Mouse (Mus musculus): ENCODE data around the gene Macf1. TPM values are rescaled to one million over a fixed set of nuclear protein-coding genes. Genes with fewer than 3 reads are reported as not detected.

The Macf1 gene
- polyA plus RNA-seq, 1 experiment: 60.4 TPM

DNA sequence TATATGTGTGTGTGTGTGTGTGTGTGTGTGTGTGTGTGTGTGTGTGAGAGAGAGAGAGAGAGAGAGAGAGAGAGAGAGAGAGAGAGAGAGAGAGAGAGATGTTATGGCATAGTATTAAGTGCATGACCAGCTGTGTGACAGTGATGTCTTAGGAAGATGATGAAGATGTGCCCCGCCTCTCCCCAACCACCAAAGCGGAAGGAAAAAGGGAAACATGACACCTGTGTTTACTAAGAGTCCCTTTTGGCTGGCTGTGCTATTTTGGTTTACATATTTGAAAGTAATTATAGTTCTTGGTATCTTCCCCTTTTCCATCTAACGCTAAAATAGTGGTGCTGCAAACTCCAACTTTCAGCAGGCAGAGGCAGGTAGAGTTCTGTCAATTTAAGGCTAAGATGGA lies 291.2 kb downstream of the Macf1 start:
- no peak for TF ChIP-seq MYOG (IDR thresholded peaks at IDR 0.05; ENCODE audit: control insufficient read depth, extremely low read depth, insufficient read length)
- no peak for TF ChIP-seq CEBPB (IDR thresholded peaks at IDR 0.05; ENCODE audit: low read depth)
- no peak for TF ChIP-seq FOSL1 (IDR thresholded peaks at IDR 0.05; ENCODE audit: insufficient read depth, low read length, poor library complexity, severe bottlenecking)
- TF ChIP-seq MYOD1 (IDR thresholded peaks at IDR 0.05; ENCODE audit: control insufficient read depth, insufficient read length, low read depth): no peak
- TF ChIP-seq USF1 (IDR thresholded peaks at IDR 0.05; ENCODE audit: low read depth): no peak
- TF ChIP-seq CTCF (IDR thresholded peaks at IDR 0.05; ENCODE audit: control insufficient read depth, insufficient read depth, insufficient read length): no peak
- no peak for TF ChIP-seq MAX (IDR thresholded peaks at IDR 0.05)
- H3K27me3 ChIP-seq (ENCODE audit: control insufficient read depth, insufficient read depth, insufficient read length): no peaks in the 10 kb centered on the region
- no peak overlapping the region for H3K4me3 ChIP-seq (ENCODE audit: insufficient read depth, poor library complexity, severe bottlenecking)
- H3ac ChIP-seq (ENCODE audit: control insufficient read depth, insufficient read length, low read depth): no peak overlapping the region
- no peaks in the 10 kb centered on the region for H3K79me3 ChIP-seq (ENCODE audit: low read depth)
- no peaks in the 10 kb centered on the region for H3K79me2 ChIP-seq (ENCODE audit: control insufficient read depth, insufficient read depth)
- H3K36me3 ChIP-seq (ENCODE audit: control insufficient read depth, insufficient read depth): peaks cover 95% of the 10 kb centered on the region

- Histone ChIP-seq H3K27me3 (ENCODE audit: control insufficient read depth, insufficient read depth, insufficient read length) (no peaks in the 10 kb centered on the region), H3K79me2 (ENCODE audit: control insufficient read depth, insufficient read depth) (no peaks in the 10 kb centered on the region), H3K79me3 (ENCODE audit: low read depth) (no peaks in the 10 kb centered on the region), H3K4me3 (ENCODE audit: insufficient read depth, poor library complexity, severe bottlenecking) (no peak overlapping the region), H3K36me3 (ENCODE audit: control insufficient read depth, insufficient read depth) (peaks cover 94% of the 10 kb centered on the region), H3ac (ENCODE audit: control insufficient read depth, insufficient read length, low read depth) (no peak overlapping the region)
- no peak for TF ChIP-seq FOSL1 (IDR thresholded peaks at IDR 0.05; ENCODE audit: insufficient read depth, low read length, poor library complexity, severe bottlenecking)
- no peak for TF ChIP-seq MAX (IDR thresholded peaks at IDR 0.05)
- TF ChIP-seq CTCF (IDR thresholded peaks at IDR 0.05; ENCODE audit: control insufficient read depth, insufficient read depth, insufficient read length): peak; percentile 5
- TF ChIP-seq MYOD1 (IDR thresholded peaks at IDR 0.05; ENCODE audit: control insufficient read depth, insufficient read length, low read depth): no peak
These were observed 292.0 kb downstream of the Macf1 start for GRCm38 (mm10) chr4:123392187-123392586.

DNA sequence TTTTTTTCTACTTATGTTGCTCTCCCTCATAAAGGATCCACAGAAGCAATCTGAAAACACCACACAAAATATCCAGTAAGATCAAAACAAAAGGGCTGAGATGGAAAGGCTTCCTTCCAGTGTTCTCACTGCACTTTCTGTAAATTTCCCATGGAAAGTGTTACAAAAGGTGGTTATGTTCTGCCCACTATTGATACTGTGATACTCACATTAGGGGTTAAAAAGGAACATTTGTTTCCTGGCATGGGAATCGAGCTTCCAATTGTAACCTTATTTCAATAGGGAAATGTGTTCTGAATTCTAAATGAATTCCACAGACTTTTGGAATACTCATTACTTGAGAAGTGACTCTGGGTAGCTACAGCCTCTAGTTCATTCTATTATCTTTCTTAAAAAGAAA lies 299.1 kb downstream of the Macf1 start:
- no peak for TF ChIP-seq USF1 (IDR thresholded peaks at IDR 0.05; ENCODE audit: low read depth)
- no peak for TF ChIP-seq CTCF (IDR thresholded peaks at IDR 0.05; ENCODE audit: control insufficient read depth, insufficient read depth, insufficient read length)
- no peak for TF ChIP-seq MAX (IDR thresholded peaks at IDR 0.05)
- no peak for TF ChIP-seq FOSL1 (IDR thresholded peaks at IDR 0.05; ENCODE audit: insufficient read depth, low read length, poor library complexity, severe bottlenecking)
- no peak for TF ChIP-seq MYOD1 (IDR thresholded peaks at IDR 0.05; ENCODE audit: control insufficient read depth, insufficient read length, low read depth)
- TF ChIP-seq CEBPB (IDR thresholded peaks at IDR 0.05; ENCODE audit: low read depth): no peak
- TF ChIP-seq MYOG (IDR thresholded peaks at IDR 0.05; ENCODE audit: control insufficient read depth, extremely low read depth, insufficient read length): no peak
- H3ac ChIP-seq (ENCODE audit: control insufficient read depth, insufficient read length, low read depth): no peak overlapping the region
- no peaks in the 10 kb centered on the region for H3K79me3 ChIP-seq (ENCODE audit: low read depth)
- peaks cover 97% of the 10 kb centered on the region for H3K36me3 ChIP-seq (ENCODE audit: control insufficient read depth, insufficient read depth)
- no peaks in the 10 kb centered on the region for H3K79me2 ChIP-seq (ENCODE audit: control insufficient read depth, insufficient read depth)
- H3K4me3 ChIP-seq (ENCODE audit: insufficient read depth, poor library complexity, severe bottlenecking): no peak overlapping the region
- no peaks in the 10 kb centered on the region for H3K27me3 ChIP-seq (ENCODE audit: control insufficient read depth, insufficient read depth, insufficient read length)

DNA sequence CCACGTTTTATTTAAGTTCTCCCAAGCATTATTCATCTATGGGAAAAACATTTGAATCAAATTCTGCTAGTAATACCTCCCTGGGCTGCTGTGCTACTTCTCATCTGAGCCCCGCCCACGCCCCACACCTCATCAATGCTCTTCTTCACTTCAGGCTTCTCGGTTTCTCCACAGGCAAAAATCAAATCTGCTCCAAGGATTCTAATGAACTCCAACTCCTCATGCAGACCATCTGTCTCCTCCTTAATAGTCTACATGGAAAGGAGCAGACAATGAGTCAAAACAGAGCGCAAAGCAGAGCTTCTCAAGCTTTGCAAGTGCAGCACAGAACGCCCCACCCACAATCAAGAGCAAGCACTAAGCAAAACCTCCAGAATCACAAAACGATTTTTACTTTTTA lies 301.0 kb downstream of the Macf1 start:
- H3K79me3 ChIP-seq (ENCODE audit: low read depth): no peaks in the 10 kb centered on the region
- H3K79me2 ChIP-seq (ENCODE audit: control insufficient read depth, insufficient read depth): no peaks in the 10 kb centered on the region
- H3K27me3 ChIP-seq (ENCODE audit: control insufficient read depth, insufficient read depth, insufficient read length): no peaks in the 10 kb centered on the region
- no peak overlapping the region for H3ac ChIP-seq (ENCODE audit: control insufficient read depth, insufficient read length, low read depth)
- no peak for TF ChIP-seq MAX (IDR thresholded peaks at IDR 0.05)
- no peak for TF ChIP-seq MYOD1 (IDR thresholded peaks at IDR 0.05; ENCODE audit: control insufficient read depth, insufficient read length, low read depth)
- TF ChIP-seq CEBPB (IDR thresholded peaks at IDR 0.05; ENCODE audit: low read depth): no peak
- no peak for TF ChIP-seq CTCF (IDR thresholded peaks at IDR 0.05; ENCODE audit: control insufficient read depth, insufficient read depth, insufficient read length)
- TF ChIP-seq FOSL1 (IDR thresholded peaks at IDR 0.05; ENCODE audit: insufficient read depth, low read length, poor library complexity, severe bottlenecking): no peak
- TF ChIP-seq USF1 (IDR thresholded peaks at IDR 0.05; ENCODE audit: low read depth): no peak
- TF ChIP-seq MYOG (IDR thresholded peaks at IDR 0.05; ENCODE audit: control insufficient read depth, extremely low read depth, insufficient read length): no peak
- H3K36me3 ChIP-seq (ENCODE audit: control insufficient read depth, insufficient read depth): peaks cover 97% of the 10 kb centered on the region
- H3K4me3 ChIP-seq (ENCODE audit: insufficient read depth, poor library complexity, severe bottlenecking): no peak overlapping the region

- TF ChIP-seq CEBPB (IDR thresholded peaks at IDR 0.05; ENCODE audit: low read depth): no peak
- no peak for TF ChIP-seq USF1 (IDR thresholded peaks at IDR 0.05; ENCODE audit: low read depth)
- no peak for TF ChIP-seq FOSL1 (IDR thresholded peaks at IDR 0.05; ENCODE audit: insufficient read depth, low read length, poor library complexity, severe bottlenecking)
- no peak for TF ChIP-seq MYOD1 (IDR thresholded peaks at IDR 0.05; ENCODE audit: control insufficient read depth, insufficient read length, low read depth)
- no peak for TF ChIP-seq MYOG (IDR thresholded peaks at IDR 0.05; ENCODE audit: control insufficient read depth, extremely low read depth, insufficient read length)
- no peak for TF ChIP-seq MAX (IDR thresholded peaks at IDR 0.05)
- no peak for TF ChIP-seq CTCF (IDR thresholded peaks at IDR 0.05; ENCODE audit: control insufficient read depth, insufficient read depth, insufficient read length)
- Histone ChIP-seq H3ac (ENCODE audit: control insufficient read depth, insufficient read length, low read depth) (no peak overlapping the region), H3K79me2 (ENCODE audit: control insufficient read depth, insufficient read depth) (no peaks in the 10 kb centered on the region), H3K36me3 (ENCODE audit: control insufficient read depth, insufficient read depth) (peaks cover 98% of the 10 kb centered on the region), H3K79me3 (ENCODE audit: low read depth) (no peaks in the 10 kb centered on the region), H3K4me3 (ENCODE audit: insufficient read depth, poor library complexity, severe bottlenecking) (no peak overlapping the region), H3K27me3 (ENCODE audit: control insufficient read depth, insufficient read depth, insufficient read length) (no peaks in the 10 kb centered on the region)
These were observed 302.1 kb downstream of the Macf1 start for GRCm38 (mm10) chr4:123382051-123382450.

DNA sequence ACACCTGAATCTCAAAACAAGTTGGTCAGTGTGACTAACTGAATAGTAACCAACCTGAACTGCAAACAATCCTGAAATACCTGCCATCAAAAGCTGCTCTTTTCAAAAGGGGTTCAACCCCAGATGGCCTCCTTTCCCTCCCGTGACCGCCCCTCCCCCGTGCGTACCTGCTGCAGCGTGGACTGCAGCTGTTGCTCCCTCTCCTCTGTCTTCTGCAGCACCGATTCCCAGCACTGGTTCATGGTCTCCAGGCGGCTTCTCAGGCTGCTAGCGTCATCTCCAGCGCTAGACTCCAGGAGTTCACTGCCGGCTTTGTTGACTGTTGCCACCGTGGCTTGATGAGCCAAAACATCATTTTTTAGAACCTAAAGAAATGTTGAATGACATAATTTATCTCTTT lies 302.6 kb downstream of the Macf1 start:
- no peaks in the 10 kb centered on the region for H3K27me3 ChIP-seq (ENCODE audit: control insufficient read depth, insufficient read depth, insufficient read length)
- H3K36me3 ChIP-seq (ENCODE audit: control insufficient read depth, insufficient read depth): peaks cover 98% of the 10 kb centered on the region
- H3K79me2 ChIP-seq (ENCODE audit: control insufficient read depth, insufficient read depth): no peaks in the 10 kb centered on the region
- H3K79me3 ChIP-seq (ENCODE audit: low read depth): no peaks in the 10 kb centered on the region
- no peak for TF ChIP-seq MAX (IDR thresholded peaks at IDR 0.05)
- no peak for TF ChIP-seq USF1 (IDR thresholded peaks at IDR 0.05; ENCODE audit: low read depth)
- no peak for TF ChIP-seq MYOD1 (IDR thresholded peaks at IDR 0.05; ENCODE audit: control insufficient read depth, insufficient read length, low read depth)
- no peak for TF ChIP-seq CTCF (IDR thresholded peaks at IDR 0.05; ENCODE audit: control insufficient read depth, insufficient read depth, insufficient read length)
- TF ChIP-seq MYOG (IDR thresholded peaks at IDR 0.05; ENCODE audit: control insufficient read depth, extremely low read depth, insufficient read length): no peak
- no peak for TF ChIP-seq FOSL1 (IDR thresholded peaks at IDR 0.05; ENCODE audit: insufficient read depth, low read length, poor library complexity, severe bottlenecking)
- no peak for TF ChIP-seq CEBPB (IDR thresholded peaks at IDR 0.05; ENCODE audit: low read depth)
- H3K4me3 ChIP-seq (ENCODE audit: insufficient read depth, poor library complexity, severe bottlenecking): no peak overlapping the region
- no peak overlapping the region for H3ac ChIP-seq (ENCODE audit: control insufficient read depth, insufficient read length, low read depth)
